Mouse (Mus musculus) left cerebral cortex, adult 2 months (tissue): Measurements from ENCODE around the gene Six5. TPM values are rescaled to one million over a fixed set of nuclear protein-coding genes. Genes with fewer than 3 reads are reported as not detected.

Experiments
- DNase-seq, 2 experiments: peaks; one replicate each; pipeline ENCODE4 v3.0.0; 2021 to 2022; ENCODE audit warnings: low spot score in 2 of 2, mixed read lengths in 1 of 2; ENCODE audit errors: extremely low spot score in 1 of 2
- H3K27ac ChIP-seq: fragments of 200-600 bp; 2 replicates; pipeline ENCODE4 v1.8.1; 2022
- H3K4me3 ChIP-seq: fragments of 200-600 bp; 2 replicates; pipeline ENCODE4 v1.8.1; 2022
- CTCF ChIP-seq: fragments of 200-600 bp; IDR thresholded peaks from 2 replicates; pipeline ENCODE4 v1.8.1; 2022; ENCODE audit warnings: antibody characterized with exemption, mild to moderate bottlenecking, moderate library complexity
- intact Hi-C: fragments of 180-260 bp; cut with DNase I; formaldehyde crosslinking; loops from one replicate; pipeline ENCODE4 v1.15.1; 2025
- total RNA-seq, 2 experiments: library from RNA; stranded (reverse); gene quantifications; 2 replicates each; pipeline ENCODE4 v1.2.3; 2021

Gene Six5
- total RNA-seq, 2 experiments from 2014 or later: 1.9 to 2.0 TPM

DNA sequence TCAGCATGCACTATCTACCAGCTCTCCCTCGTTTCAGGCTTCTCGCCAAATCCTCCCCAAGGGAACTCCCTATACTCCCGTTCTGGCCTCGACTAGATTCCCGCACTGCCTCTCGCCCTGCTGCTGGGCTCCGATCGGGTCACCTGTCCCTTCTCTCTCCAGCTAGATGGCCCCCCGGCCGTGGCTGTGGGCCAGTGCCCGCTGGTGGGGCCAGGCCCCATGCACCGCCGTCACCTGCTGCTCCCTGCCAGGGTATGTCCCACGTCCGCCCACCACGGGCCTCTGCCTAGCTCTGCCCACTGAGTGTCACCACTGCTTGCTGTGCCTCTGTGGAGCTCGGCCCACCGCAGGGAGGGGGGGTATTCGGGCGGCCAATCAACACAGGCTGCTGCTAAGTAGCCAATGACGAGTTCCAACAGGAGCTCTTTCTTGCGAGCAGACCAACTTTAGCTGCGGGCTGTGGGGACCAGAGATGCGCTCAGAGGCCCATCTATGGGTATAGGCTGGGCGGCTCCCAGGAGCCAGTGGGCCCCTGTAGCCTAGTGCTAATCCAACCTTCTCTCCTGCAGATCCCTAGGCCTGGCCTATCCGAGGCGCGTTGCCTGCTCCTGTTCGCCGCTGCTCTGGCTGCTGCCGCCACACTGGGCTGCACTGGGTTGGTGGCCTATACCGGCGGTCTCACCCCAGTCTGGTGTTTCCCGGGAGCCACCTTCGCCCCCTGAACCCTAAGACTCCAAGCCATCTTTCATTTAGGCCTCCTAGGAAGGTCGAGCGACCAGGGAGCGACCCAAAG, 1.8 kb upstream of the Six5 start:
- intact Hi-C loops: loop anchor here (2.0 kb wide), 2 partner anchors 16 to 24 kb away; partner anchors contain the start of gene Dmwd
- TF ChIP-seq CTCF: no peak
- no peak overlapping the region for H3K27ac ChIP-seq
- no peak overlapping the region for H3K4me3 ChIP-seq
- no peak for DNase-seq

DNA sequence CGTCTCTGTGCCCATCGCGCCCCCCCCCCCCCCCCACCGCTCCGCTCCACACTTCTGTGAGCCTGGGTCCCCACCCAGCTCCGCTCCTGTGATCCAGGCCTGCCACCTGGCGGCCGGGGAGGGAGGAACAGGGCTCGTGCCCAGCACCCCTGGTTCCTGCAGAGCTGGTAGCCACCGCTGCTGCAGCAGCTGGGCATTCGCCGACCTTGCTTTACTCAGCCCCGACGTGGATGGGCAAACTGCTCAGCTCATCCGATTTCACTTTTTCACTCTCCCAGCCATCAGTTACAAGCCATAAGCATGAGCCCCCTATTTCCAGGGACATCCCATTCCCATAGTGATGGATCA, 1.2 kb upstream of the Six5 start:
- peak; percentile 76 to 78 for DNase-seq
- Histone ChIP-seq H3K4me3 (peak overlapping the region; percentile 23), H3K27ac (no peak overlapping the region)
- intact Hi-C loops: loop anchor here (2.0 kb wide), 2 partner anchors 16 to 24 kb away; partner anchors contain the start of gene Dmwd
- peak; percentile 73 for TF ChIP-seq CTCF

DNA sequence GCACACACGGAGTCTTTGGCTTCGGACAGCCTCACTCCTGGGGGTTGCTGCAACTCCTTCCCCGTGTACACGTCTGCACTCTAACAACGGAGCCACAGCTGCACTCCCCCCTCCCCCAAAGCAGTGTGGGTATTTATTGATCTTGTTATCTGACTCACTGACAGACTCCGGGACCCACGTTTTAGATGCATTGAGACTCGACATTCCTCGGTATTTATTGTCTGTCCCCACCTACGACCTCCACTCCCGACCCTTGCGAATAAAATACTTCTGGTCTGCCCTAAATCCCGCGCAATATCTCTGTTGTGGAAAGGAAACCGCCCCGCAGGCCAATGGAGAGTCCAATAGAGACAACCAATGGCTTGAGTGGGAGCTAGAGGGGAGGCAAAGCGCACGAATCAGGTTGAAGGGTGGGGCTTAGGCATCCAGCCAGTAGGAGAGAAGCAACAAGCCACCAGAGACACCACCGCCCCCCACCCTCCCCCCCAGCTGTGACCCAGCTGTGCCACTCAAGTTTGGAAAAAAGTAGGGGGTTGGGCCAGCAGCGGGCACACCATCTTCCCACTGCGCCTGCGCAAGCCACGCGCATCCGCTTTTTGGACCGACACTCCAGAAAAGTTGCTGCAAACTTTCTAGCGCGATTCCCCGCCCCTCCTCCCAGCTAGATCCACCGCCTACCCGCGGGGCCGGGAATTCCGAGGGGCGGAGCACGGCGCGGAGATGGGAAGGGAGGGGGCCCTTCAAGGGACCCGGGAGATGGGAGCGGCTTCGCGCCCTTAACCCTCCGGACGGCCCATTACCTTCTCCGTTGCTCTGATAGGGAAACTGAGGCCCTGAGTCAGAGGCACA, 633 bp upstream of the Six5 start:
- intact Hi-C loops: loop anchor here (2.0 kb wide), 2 partner anchors 17 to 25 kb away; partner anchors contain the start of gene Dmwd
- H3K27ac ChIP-seq: peak overlapping the region; percentile 16; the same call in 1 of the 2 replicates
- peak; percentile 78 to 87 for DNase-seq
- TF ChIP-seq CTCF: no peak
- H3K4me3 ChIP-seq: peak overlapping the region; percentile 57

DNA sequence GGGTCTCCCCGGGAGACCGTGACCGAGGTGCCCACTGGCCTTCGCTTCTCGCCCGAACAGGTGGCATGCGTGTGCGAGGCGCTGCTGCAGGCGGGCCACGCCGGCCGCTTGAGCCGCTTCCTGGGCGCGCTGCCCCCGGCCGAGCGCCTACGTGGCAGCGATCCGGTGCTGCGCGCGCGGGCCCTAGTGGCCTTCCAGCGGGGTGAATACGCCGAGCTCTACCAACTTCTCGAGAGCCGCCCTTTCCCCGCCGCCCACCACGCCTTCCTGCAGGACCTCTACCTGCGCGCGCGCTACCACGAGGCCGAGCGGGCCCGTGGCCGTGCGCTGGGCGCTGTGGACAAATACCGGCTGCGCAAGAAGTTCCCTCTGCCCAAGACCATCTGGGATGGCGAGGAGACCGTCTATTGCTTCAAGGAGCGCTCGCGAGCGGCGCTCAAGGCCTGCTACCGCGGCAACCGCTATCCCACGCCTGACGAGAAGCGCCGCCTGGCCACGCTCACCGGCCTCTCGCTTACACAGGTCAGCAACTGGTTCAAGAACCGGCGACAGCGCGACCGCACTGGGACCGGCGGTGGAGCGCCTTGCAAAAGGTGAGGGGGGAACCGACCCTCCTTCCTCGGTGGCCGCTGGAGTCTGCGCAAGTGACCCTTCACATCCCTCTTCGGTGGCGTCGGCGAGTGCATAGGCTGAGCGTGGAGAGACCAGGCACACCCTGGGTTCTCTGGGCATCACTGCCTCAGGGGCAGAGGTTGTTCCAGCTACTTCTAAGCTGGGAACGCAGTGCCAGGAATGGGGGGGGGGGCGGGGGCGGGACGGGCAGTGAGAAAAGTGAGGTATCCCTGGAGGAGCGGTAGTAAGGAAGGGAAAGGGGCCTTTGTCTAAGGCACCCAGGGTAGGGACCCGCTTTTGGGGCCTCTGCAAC, 694 bp downstream of the Six5 start:
- Histone ChIP-seq H3K4me3 (peak overlapping the region; percentile 57), H3K27ac (peak overlapping the region; percentile 45; the same call in 1 of the 2 replicates)
- intact Hi-C loops: no loop called here
- DNase-seq: no peak
- TF ChIP-seq CTCF: no peak

DNA sequence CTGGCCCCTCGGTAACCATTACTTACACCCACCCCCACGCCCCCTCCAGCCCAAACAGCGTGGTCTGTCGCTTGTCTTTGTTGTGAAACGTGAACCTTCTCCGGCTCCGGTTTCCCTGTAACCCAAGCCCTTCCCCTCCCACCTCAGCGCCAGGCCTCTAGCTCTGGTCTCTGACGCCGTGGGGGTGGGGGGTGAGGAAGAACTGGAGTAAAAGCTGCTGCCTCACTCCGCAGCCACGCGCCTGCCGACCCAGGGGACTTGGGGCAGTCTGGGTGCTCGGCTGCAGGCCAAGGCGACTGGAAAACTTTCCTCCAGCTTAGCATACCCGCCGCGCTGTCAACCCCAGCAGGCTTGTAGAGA, 1.3 kb downstream of the Six5 start:
- intact Hi-C loops: no loop called here
- Histone ChIP-seq H3K27ac (no peak overlapping the region), H3K4me3 (no peak overlapping the region; the same call in 1 of the 2 replicates)
- no peak for DNase-seq
- TF ChIP-seq CTCF: no peak

DNA sequence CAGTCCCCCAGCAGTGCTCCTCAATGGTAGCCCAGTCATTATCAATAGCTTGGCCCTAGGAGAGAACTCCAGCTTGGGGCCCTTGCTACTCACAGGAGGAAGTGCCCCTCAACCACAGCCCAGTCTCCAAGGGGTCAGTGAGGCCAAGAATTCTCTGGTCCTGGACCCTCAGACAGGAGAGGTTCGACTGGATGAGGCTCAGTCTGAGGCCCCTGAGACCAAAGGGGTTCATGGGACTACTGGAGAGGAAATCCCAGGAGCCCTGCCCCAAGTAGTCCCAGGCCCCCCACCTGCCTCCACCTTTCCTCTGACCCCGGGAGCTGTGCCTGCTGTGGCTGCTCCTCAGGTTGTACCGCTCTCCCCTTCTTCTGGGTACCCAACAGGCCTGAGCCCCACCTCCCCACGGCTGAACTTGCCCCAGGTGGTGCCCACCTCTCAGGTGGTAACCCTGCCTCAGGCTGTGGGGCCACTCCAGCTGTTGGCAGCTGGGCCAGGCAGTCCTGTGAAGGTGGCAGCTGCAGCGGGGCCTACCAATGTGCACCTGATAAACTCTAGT, 2.1 kb downstream of the Six5 start:
- no peak for DNase-seq
- Histone ChIP-seq H3K4me3 (no peak overlapping the region), H3K27ac (no peak overlapping the region)
- TF ChIP-seq CTCF: no peak
- intact Hi-C loops: no loop called here

DNA sequence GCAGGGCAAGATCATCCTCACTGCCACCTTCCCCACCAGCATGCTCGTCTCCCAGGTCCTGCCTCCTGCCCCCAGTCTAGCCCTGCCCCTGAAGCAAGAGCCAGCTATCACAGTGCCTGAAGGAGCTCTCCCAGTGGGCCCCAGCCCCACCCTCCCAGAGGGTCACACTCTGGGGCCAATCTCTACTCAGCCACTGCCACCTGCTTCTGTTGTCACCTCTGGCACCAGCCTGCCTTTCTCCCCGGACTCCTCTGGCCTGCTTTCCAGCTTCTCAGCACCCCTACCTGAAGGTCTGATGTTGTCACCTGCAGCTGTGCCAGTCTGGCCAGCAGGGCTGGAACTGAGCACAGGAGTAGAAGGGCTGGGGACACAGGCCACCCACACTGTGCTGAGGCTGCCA, 2.8 kb downstream of the Six5 start:
- H3K27ac ChIP-seq: no peak overlapping the region
- no peak for TF ChIP-seq CTCF
- H3K4me3 ChIP-seq: no peak overlapping the region
- intact Hi-C loops: no loop called here
- no peak for DNase-seq

DNA sequence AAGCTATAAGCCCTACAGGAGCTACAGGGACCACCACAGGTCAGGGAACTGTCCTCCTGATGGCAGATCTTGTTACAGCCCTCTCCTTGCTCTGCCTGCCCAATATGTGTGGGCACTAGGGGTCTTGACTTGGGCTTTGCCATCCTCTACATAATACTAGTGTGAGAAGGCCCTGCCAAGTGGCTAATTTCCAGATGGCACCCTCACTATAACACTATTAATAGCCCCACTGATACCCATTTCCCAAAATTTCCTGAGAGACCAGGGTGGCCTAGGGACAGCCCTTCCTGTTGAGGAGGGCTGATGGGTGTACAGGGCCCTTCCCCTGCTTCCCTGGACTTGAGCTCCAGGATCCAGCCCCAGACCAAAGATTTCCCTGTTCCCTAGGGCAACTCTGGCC, 3.5 kb downstream of the Six5 start:
- no peak overlapping the region for H3K27ac ChIP-seq
- no peak for DNase-seq
- intact Hi-C loops: no loop called here
- no peak for TF ChIP-seq CTCF
- no peak overlapping the region for H3K4me3 ChIP-seq

DNA sequence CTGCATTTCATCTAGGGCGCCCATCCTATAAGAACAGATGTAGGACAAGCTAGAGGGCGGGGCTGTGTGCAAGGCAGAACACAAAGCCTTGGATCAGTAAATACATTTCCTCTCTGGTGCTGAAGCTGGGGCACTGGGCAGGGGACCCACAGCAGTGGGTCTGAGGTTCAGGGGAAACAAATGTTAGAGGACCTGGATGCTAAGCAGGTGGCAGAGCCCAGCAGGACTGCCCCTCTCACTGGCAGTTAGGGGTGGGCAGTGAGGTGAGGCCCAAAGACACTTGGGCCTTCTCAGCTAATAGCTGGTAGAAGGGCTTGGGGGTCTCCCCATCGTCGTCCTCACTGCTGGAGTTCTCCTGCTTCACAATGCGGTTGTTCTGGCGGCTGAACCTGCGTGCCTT, 4.4 kb downstream of the Six5 start:
- DNase-seq: no peak

DNA sequence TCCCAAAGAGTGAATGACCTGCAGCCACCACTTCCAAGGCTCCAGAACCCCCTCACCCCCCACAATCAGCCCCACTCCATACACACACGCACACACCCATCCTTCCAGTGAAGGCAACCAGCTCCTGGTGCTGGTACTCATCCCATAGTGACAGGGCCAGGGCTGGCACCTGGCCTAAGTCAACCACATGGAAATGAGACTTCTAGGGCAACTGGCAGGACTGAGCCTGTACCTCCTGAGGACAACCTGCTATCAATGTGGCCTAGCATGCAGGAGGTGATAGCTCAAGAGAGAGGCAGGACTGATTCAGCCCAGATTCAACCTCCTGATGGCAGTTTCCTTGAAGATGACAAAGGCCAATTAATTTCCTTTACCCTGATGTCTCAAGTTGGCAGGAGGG, 5.9 kb downstream of the Six5 start:
- no peak for DNase-seq
- intact Hi-C loops: no loop called here
- no peak for TF ChIP-seq CTCF
- Histone ChIP-seq H3K4me3 (no peak overlapping the region), H3K27ac (no peak overlapping the region)

More for the DNA sequence above, 4.4 kb downstream of the Six5 start:
- intact Hi-C loops: no loop called here
- Histone ChIP-seq H3K27ac (no peak overlapping the region), H3K4me3 (no peak overlapping the region)
- TF ChIP-seq CTCF: no peak

DNA sequence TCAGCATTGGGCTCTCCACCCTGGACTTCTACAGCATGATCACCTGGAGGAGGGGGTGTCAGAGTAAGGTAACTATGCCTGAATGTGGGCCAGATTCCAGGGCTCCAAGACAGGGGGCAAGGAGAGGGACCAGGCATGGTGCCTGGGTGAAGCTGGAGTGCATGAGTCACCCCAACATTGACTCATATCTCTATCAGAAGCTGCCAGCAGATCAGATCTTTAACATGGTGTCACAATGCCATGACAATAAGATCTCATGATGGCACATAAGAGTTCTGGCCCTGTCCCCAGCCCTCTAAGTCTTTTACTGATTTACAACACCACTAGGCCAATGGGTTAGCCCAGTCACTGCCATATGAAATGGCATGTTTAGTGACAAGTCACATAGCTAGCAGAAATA, 9.3 kb downstream of the Six5 start:
- no peak for TF ChIP-seq CTCF
- intact Hi-C loops: no loop called here
- no peak for DNase-seq
- no peak overlapping the region for H3K4me3 ChIP-seq
- no peak overlapping the region for H3K27ac ChIP-seq
